Mouse (Mus musculus) c-Kit-positive CD71-positive TER-119-positive erythroid progenitor cells, embryonic 14.5 days (primary cell): ENCODE measurements around the gene Zfp219.
"Not testable (repeated sequence)": the region's sequence is repeated elsewhere in the genome, so short reads cannot be mapped to it uniquely, and the experiment has no call there.

Experiments used
- DNase-seq: peaks from one replicate; pipeline ENCODE4 v3.0.0-alpha.2; 2013; ENCODE audit warnings: low spot score

Gene Zfp219

GRCm38 (mm10) chr14:52020486-52021137, at the start of gene Zfp219:
TSS of gene Zfp219 (minus strand) at chr14:52020733.
- DNase-seq, result peak; percentile 81

- no peak for DNase-seq
These were observed 45.6 kb upstream of the Zfp219 start for GRCm38 (mm10) chr14:52066135-52066534.

- DNase-seq, result no peak
These were observed 41.3 kb upstream of the Zfp219 start for GRCm38 (mm10) chr14:52061798-52062197.

- DNase-seq, result no peak
These were observed 40.3 kb upstream of the Zfp219 start for GRCm38 (mm10) chr14:52060800-52061199.

- DNase-seq, result no peak
These were observed 39.4 kb upstream of the Zfp219 start for GRCm38 (mm10) chr14:52059982-52060381.

- DNase-seq, result not testable (repeated sequence)
These were observed 32.2 kb upstream of the Zfp219 start for GRCm38 (mm10) chr14:52052720-52053119.

- no peak for DNase-seq
These were observed 25.5 kb upstream of the Zfp219 start for GRCm38 (mm10) chr14:52045966-52046565.

GRCm38 (mm10) chr14:52044901-52045678, 24.6 kb upstream of the Zfp219 start:
- DNase-seq, result peak; percentile 12

GRCm38 (mm10) chr14:52043446-52043845, 22.9 kb upstream of the Zfp219 start:
- no peak for DNase-seq

- DNase-seq, result not testable (repeated sequence)
These were observed 21.8 kb upstream of the Zfp219 start, which contains the start of gene Olfr221 for GRCm38 (mm10) chr14:52042359-52042758. TSS of gene Olfr221 (minus strand) at chr14:52042459.

GRCm38 (mm10) chr14:52039332-52039731, 18.8 kb upstream of the Zfp219 start:
- no peak for DNase-seq

- DNase-seq, result no peak
These were observed 15.4 kb upstream of the Zfp219 start for GRCm38 (mm10) chr14:52035926-52036325.

GRCm38 (mm10) chr14:52026342-52026741, 5.8 kb upstream of the Zfp219 start:
- no peak for DNase-seq

- DNase-seq, result no peak
These were observed 3.6 kb upstream of the Zfp219 start for GRCm38 (mm10) chr14:52024133-52024532.

GRCm38 (mm10) chr14:52022709-52023459, 2.4 kb upstream of the Zfp219 start:
- peak; percentile 82 for DNase-seq

- DNase-seq, result no peak
These were observed 1.7 kb upstream of the Zfp219 start for GRCm38 (mm10) chr14:52022244-52022708.

- no peak for DNase-seq
These were observed 1.2 kb upstream of the Zfp219 start for GRCm38 (mm10) chr14:52021568-52022212.

GRCm38 (mm10) chr14:52021138-52021529, 601 bp upstream of the Zfp219 start:
- DNase-seq, result no peak

- DNase-seq, result peak; percentile 94
These were observed 768 bp downstream of the Zfp219 start for GRCm38 (mm10) chr14:52019590-52020340.

- DNase-seq, result no peak
These were observed 1.4 kb downstream of the Zfp219 start for GRCm38 (mm10) chr14:52019051-52019589.
